Mouse (Mus musculus) embryonic stem cell, embryonic (primary cell): ENCODE data around the gene Prdm11.

Source experiments
- CTCF ChIA-PET, 4 experiments: fragments of 300-600 bp in 2 of 4; fragments of 350-600 bp in 2 of 4; sonication (Branson Sonifier 250); formaldehyde crosslinking; loops; one replicate each; lab custom pipeline; 2022; ENCODE audit warnings: inconsistent platforms in 2 of 4; lab: Charles Lee
- POLR2A ChIA-PET, 4 experiments: fragments of 300-600 bp in 2 of 4; fragments of 350-600 bp in 2 of 4; sonication (Branson Sonifier 250); formaldehyde crosslinking; loops; one replicate each; lab custom pipeline; 2022; ENCODE audit warnings: antibody characterized with exemption in 4 of 4, inconsistent platforms in 1 of 4; lab: Charles Lee

The Prdm11 gene

DNA sequence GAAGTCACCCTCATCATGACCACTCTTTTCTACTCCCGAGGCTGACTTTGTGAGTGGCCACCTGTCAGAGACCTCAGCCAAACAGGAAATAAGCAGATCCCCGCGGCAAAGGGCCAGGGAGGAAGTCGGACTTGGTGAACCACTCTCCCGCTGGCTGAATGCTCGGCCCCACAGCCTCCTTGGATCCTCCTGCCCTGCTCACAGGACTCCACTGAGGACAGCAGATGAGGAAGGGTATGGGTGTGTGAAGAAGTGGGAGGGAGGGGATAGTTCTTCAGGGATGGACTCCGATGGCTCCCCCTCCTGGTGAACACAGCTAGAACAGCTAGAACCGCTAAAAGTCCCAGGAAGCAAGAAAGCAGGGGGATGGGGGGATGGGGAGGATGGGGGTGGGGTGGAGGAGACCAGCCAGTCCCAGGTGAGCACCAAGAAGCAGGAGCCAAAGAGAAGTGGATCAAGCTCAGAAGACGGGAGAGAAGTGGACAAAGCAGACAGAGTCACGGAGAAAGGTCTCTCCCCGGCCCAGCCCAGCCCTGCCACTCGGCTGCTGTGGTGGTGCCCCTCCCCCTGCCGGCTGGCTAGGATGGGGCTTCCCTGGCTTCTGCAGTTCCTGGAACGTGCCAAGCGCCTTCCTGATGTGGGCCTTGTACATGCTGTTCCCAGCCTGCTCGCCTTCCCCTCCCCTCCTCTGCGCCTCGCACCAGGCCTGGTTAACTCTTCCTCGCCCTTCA is 57.9 kb downstream of the Prdm11 start:
- CTCF ChIA-PET: interaction anchor here (0.6 to 1.8 kb wide), 19 partner anchors 11 to 672 kb away, joined by 3 to 12 read pairs (median 4); no protein-coding TSS in a partner anchor

DNA sequence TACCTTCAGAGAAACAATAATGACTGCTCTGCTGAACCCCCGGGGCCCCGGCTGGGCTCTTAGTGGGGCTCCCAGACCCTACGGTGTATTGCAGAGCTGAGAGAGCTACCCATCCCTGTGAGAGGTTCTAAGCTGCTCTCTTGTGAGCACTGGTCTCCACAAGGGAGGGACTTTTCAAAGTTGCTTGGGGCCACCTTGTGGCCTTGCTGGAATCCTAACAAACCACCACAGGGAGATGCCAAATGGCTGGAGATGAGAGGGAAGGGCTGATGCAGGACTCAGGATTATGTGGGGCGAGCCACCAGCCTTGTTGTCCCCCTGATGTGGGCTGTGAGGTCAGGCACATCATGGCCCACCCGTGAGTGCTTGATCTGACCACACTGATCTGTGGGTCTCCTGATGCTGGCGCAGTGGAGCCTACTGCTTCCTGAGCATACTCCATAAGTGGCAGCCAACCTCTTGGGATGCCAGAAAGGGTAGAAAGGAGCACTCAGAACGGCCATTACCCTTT is 58.8 kb downstream of the Prdm11 start:
- POLR2A ChIA-PET: interaction anchor here in 3 of 4 experiments (0.6 to 1.3 kb wide), 3 partner anchors 10 to 30 kb away, joined by 3 to 9 read pairs (median 4); no protein-coding TSS in a partner anchor
- CTCF ChIA-PET: interaction anchor here (0.6 to 1.8 kb wide), 5 partner anchors 12 to 755 kb away, joined by 3 to 12 read pairs (median 4); no protein-coding TSS in a partner anchor

More for the DNA sequence above, 57.9 kb downstream of the Prdm11 start:
- POLR2A ChIA-PET: interaction anchor here in 2 of 4 experiments (0.5 to 1.3 kb wide), 6 partner anchors 14 to 936 kb away, joined by 3 to 4 read pairs (median 4); no protein-coding TSS in a partner anchor

DNA sequence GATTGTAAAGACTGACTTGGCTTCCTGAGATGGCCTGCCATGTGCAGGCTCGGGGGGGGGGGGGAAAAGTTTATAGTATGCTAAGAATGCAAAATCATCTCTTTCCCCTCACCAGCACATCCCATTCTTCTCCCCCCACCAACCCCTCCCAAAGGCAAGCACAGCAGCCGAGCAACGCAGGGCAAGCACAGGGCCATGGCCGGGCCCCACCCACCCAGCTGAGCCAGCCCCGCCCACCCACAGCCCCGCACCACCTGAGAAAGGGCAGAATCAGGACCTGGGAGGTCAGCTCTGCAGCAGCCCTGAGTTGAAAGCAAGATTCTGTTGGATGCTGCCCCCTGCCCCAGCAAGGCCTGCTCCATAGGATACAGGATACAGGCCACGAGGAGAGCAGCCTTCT is 60.4 kb downstream of the Prdm11 start:
- ChIA-PET CTCF (interaction anchor here in 2 of 4 experiments (0.6 to 1.2 kb wide), 6 partner anchors 12 to 622 kb away, joined by 3 to 9 read pairs (median 3); no protein-coding TSS in a partner anchor), POLR2A (interaction anchor here in 3 of 4 experiments (0.6 to 2.3 kb wide), 5 partner anchors 12 to 444 kb away, joined by 3 to 8 read pairs (median 4); no protein-coding TSS in a partner anchor)

DNA sequence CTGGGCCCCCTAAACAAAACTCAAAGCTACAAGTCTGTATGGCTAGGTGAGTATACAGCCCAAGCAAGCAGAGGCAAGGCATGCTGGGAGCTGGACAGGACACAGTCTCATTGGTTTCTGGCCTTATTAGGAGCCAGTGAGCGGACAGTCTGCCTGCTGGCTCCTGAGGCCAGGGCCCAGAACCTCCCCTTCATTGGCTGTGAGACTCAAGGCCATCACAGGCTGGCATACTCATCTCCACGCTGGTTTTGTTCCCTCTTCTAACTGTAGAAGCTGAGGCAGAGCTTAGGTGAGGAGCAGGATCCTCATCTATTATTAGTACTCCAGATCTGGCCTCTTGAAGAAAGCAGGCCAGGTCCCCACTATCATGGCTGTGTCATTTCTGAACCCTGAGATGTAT is 60.8 kb downstream of the Prdm11 start:
- CTCF ChIA-PET: interaction anchor here in 2 of 4 experiments (0.7 to 1.2 kb wide), 4 partner anchors 12 to 348 kb away, joined by 3 to 9 read pairs (median 3); no protein-coding TSS in a partner anchor
- POLR2A ChIA-PET: interaction anchor here in 3 of 4 experiments (0.6 to 2.3 kb wide), 5 partner anchors 12 to 444 kb away, joined by 3 to 8 read pairs (median 4); no protein-coding TSS in a partner anchor

DNA sequence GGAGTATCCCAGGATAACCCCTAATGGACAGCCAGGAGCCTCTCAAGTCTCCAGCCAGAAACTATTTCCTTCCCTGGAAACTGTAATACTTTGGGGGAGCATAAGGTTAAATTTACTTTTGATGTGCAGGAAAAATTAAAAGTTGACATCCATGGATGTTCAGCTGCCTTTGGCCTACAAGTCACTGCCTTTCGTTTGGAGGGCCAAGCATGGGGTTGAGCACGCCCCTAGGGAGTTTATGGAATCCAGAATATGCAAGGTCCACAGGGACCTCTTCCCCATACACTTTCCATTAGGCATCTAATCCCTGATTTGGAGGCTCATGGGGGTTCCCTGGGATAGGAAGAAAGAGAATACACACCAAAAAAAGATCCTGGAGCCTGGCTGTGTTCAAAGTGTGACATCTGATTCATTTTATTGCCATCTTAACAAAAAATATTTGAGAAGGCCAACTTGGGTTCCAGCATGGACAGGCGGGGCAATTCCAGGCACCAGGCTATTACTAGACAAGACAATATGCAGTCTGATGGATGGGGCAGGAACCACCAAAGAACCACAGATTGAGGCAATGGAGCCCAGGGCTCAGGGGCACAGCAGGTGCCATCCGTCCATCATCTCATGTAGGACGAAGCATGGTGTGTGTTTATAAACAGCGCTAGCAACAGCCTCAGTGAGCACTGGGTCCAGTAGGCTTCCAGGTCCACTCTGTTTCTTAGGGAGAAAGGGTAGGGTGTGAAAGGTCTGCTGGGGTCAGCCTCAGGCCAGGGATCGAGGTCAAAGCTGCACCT is 61.5 kb downstream of the Prdm11 start:
- POLR2A ChIA-PET: interaction anchor here in 2 of 4 experiments (1.4 to 2.3 kb wide), 2 partner anchors 11 to 13 kb away, joined by 4 to 8 read pairs; no protein-coding TSS in a partner anchor
- CTCF ChIA-PET: interaction anchor here in 1 of 4 experiments (0.6 to 1.2 kb wide), 3 partner anchors 11 to 13 kb away, joined by 3 read pairs; no protein-coding TSS in a partner anchor

DNA sequence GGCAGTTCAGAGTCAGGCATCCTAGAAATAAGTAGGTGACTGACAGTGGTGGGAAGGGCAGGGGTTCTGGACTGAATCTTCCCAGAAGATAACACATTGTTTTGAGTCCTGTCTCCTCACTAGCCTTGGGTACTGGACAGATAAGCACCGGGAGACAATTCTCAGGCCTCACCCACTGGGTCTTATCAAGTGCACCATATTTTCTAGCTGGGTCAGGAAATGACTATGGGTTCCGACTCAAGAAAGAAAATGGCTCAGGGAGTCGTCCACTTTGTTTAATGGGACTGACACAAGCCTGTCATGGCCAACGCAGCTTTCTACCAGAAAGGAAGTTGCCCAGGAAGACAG is 62.7 kb downstream of the Prdm11 start:
- ChIA-PET CTCF (interaction anchor here in 2 of 4 experiments (0.5 to 1.3 kb wide), 5 partner anchors 10 to 479 kb away, joined by 3 to 4 read pairs (median 3); no protein-coding TSS in a partner anchor), POLR2A (interaction anchor here in 2 of 4 experiments (1.3 to 2.6 kb wide), 4 partner anchors 9 to 15 kb away, joined by 3 to 8 read pairs (median 4); no protein-coding TSS in a partner anchor)

DNA sequence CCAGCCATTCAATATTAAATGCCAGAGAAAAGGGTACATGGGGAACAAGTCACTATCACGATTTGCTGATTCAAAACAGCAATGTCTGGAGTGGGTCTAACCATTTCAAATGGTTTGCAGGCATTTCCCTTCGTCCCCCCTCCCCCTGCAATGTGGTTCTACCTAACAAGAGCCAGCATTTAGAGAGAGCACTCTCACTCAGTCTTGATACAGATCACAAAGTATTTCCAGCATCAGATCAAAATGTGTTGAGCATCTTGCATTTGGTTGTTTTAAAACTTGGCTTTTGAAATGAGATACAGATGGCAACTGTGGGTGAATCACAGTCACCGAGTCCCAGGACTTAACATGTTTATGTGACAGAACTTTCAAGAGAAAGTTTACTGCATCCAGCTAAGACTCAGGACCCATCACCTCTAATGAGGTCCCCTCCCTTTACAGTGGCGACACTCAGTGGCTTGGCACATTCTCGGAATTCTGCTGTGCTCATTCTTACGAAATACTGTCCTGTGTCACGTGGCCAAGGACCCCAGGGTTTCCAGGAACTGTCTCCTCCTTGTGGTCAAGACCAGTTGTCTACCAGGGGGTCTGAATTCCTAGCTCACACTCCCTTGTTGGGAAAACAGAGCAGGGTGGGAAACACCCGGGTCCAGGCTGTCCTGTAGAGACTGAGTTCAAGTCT is 63.2 kb downstream of the Prdm11 start:
- POLR2A ChIA-PET: interaction anchor here in 2 of 4 experiments (1.3 to 2.6 kb wide), 4 partner anchors 8 to 14 kb away, joined by 3 to 8 read pairs (median 4); no protein-coding TSS in a partner anchor
- CTCF ChIA-PET: interaction anchor here in 2 of 4 experiments (0.6 to 1.3 kb wide), 4 partner anchors 9 to 480 kb away, joined by 3 to 4 read pairs (median 3); no protein-coding TSS in a partner anchor

DNA sequence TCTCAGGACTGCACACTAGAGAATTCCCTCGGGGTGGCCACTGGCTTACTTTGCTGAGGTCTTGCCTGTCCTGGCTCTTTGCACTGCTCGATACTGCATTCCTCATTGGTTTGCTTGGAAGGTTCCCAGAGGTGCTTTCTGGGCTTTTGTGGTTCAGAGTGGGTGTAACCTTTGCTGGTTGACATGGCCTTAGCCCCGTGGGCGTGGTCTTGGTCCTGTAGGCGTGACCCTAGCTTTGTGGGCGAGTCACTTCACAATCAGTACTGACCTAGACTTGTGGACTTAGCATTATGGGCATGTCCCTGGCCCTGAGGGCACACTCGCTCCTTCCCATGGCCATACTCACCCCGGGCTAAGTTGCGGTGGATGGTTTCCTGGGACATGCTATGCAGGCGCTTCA is 65.8 kb downstream of the Prdm11 start:
- ChIA-PET CTCF (interaction anchor here in 1 of 4 experiments (1.0 kb wide), 1 partner anchor 8 kb away, joined by 3 read pairs; no protein-coding TSS in a partner anchor), POLR2A (interaction anchor here in 3 of 4 experiments (0.6 to 1.1 kb wide), 4 partner anchors 8 to 60 kb away, joined by 3 to 6 read pairs (median 4); no protein-coding TSS in a partner anchor)

DNA sequence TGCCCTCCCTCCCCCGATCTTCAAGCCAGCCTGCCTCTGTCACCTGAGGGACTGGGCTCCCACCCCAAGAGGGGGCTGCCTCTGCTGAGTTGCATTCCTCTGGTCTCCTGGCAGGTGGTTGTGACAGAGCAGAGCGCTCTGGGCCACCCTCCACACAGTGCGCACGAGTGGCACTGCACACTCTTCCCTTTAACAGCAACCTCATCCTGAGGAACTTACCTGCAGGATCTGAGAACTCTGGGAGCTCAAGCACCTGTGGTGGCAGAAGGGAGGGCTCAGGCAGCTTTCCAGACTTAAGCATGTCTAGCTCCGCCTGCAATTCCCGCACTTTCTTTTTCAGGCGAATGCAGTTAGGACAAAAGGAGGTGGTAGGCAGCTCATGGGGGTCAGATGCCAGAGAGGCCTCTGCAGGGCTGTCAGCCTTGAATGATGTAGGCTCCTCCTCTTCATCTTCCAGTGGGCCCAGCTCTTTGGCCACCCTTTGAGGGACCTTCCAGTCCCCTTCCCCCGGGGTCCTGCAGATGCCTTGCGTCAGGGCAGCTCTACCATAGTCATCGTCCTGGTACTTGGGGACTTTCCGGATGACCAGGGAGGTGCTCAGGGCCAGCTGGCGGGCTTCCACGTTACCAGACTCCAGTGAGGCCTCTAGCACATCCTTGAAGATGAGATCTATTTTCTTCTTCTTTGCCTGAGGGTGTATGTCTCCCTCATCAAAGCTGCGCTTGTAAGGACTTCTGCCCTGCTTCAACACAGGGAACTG is 70.8 kb downstream of the Prdm11 start:
- ChIA-PET POLR2A (interaction anchor here in 2 of 4 experiments (0.5 to 1.1 kb wide), 3 partner anchors 8 to 206 kb away, joined by 3 to 4 read pairs (median 3); no protein-coding TSS in a partner anchor), CTCF (interaction anchor here in 2 of 4 experiments (0.8 to 1.5 kb wide), 5 partner anchors 11 to 224 kb away, joined by 3 to 4 read pairs (median 3); no protein-coding TSS in a partner anchor)

DNA sequence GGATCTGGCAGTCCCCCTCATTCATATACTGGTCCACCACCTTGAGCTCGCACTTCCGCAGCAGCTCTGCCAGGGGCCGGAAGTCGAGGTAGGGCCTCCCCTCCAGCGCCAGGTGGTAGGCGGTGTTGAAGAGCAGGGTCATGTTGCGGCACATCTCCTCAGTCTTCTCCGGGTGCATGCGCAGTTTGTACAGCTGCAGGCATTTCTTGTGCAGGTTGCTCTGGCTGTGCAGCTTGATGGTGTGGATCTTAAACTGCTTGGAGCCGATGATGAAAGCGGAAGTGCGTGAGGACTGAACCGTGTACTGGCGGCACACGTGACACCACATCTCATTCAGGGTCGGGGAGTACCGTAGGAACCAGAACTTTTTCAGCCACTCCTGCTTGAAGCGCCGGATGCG is 72.3 kb downstream of the Prdm11 start:
- ChIA-PET CTCF (interaction anchor here in 3 of 4 experiments (0.7 to 3.5 kb wide), 12 partner anchors 9 to 225 kb away, joined by 3 to 16 read pairs (median 3); no protein-coding TSS in a partner anchor), POLR2A (interaction anchor here in 3 of 4 experiments (0.8 to 2.8 kb wide), 17 partner anchors 9 to 217 kb away, joined by 3 to 9 read pairs (median 3); no protein-coding TSS in a partner anchor)

DNA sequence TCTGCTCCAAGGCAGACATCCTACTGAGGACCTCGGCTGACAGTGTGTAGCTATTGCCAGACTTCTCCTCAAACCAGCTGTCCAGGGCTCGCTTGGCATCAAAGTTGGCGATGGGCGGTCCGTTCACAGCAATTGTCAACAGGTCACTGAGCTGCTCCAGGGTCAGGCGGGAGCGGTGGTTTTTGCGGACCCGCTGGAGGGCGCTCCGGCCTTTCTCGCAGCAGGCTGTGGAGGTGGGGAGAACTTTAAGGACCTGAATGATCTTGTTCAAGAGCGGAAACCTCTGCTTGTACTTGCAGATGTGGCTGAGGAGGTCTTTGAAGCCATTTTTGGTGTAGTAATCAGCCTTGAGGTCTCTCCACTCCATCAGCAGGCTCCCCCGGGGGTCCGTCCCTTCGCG is 73.9 kb downstream of the Prdm11 start:
- POLR2A ChIA-PET: interaction anchor here in 2 of 4 experiments (1.1 to 2.8 kb wide), 7 partner anchors 9 to 491 kb away, joined by 3 to 9 read pairs (median 4); partner anchors contain the start of gene Cd82 (in 1 of the 2)
- CTCF ChIA-PET: interaction anchor here in 3 of 4 experiments (0.5 to 3.5 kb wide), 22 partner anchors 8 to 499 kb away, joined by 3 to 16 read pairs (median 3); no protein-coding TSS in a partner anchor

DNA sequence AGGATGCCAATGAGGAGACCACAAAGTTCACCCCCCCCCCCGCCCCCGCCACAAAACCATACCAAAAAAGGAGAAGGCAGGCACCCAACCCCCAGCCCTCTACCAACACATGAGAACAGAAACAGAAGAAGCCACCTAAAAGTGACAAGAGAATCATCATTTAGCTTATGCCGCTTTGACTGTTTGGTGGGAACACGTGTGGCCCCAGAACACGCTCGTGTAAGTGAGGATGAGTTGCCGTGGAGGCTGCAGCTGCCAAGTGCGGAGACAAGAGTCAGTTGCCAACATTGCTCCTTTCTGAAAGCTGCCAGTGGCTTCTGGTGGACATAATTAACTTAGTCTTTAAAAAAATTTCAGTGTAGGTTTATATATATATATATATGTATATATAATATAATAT is 74.4 kb downstream of the Prdm11 start:
- POLR2A ChIA-PET: interaction anchor here in 2 of 4 experiments (0.6 to 2.8 kb wide), 6 partner anchors 9 to 724 kb away, joined by 3 to 9 read pairs (median 4); no protein-coding TSS in a partner anchor
- CTCF ChIA-PET: interaction anchor here in 3 of 4 experiments (0.5 to 3.5 kb wide), 20 partner anchors 9 to 783 kb away, joined by 3 to 16 read pairs (median 3); no protein-coding TSS in a partner anchor

DNA sequence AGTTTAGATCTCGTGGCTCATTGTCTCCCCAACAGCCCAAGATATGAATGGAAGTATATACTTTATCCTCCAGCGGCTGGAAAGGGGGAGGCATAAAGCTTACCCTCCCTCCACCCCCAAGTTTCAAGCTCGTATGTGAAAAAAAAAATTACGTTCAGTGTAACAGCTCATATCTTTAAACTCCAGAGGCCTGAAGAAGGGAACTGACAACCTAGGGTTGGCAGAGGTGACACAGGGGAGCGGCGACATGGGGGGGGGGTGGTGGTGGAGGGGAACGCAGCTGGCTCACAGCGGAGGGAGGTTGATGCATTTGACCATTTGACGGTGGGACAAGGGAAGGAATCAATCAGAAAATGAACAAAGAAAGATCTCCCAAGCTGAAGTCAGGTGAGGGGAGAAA is 74.9 kb downstream of the Prdm11 start:
- CTCF ChIA-PET: interaction anchor here in 3 of 4 experiments (0.6 to 3.5 kb wide), 8 partner anchors 9 to 783 kb away, joined by 3 to 16 read pairs (median 3); no protein-coding TSS in a partner anchor
- POLR2A ChIA-PET: interaction anchor here in 1 of 4 experiments (0.6 to 1.3 kb wide), 2 partner anchors 14 to 723 kb away, joined by 3 to 4 read pairs; no protein-coding TSS in a partner anchor

DNA sequence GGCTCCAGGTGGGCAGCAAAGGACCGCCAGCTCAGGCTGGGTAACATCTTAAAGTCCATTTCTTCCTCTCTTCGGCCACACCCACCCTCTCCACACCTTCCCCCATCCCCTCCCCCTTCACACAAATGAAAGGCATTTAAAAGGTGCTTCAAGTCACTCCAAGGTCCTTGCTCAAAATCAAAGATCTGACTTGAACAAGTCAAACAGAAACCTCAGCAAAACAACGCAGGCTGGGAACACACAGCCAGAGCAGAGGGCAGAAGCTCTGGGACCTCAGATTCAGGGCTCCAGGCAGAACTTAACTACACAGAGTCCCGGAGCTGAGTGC is 78.2 kb downstream of the Prdm11 start:
- ChIA-PET CTCF (interaction anchor here in 3 of 4 experiments (0.6 to 1.3 kb wide), 5 partner anchors 11 to 1985 kb away, joined by 3 to 5 read pairs (median 3); no protein-coding TSS in a partner anchor), POLR2A (interaction anchor here in 3 of 4 experiments (0.6 to 1.7 kb wide), 3 partner anchors 15 to 85 kb away, joined by 3 to 4 read pairs (median 4); no protein-coding TSS in a partner anchor)
